Mouse (Mus musculus) testis, adult 2 months (tissue): Measurements from ENCODE around the gene R3hdml.

Experiments
- CTCF ChIP-seq: fragments of 200-500 bp; IDR thresholded peaks from 2 replicates; pipeline ENCODE4 v1.5.1; 2012; ENCODE audit warnings: low read depth, mild to moderate bottlenecking, inconsistent platforms, low read length, moderate library complexity; ENCODE audit not compliant: control insufficient read depth, insufficient read depth, insufficient replicate concordance
- POLR2A ChIP-seq: fragments of 200-500 bp; IDR thresholded peaks from 2 replicates; pipeline ENCODE4 v1.6.1; 2012; ENCODE audit warnings: low read depth, mild to moderate bottlenecking, inconsistent platforms, low read length, moderate library complexity; ENCODE audit not compliant: control insufficient read depth

DNA sequence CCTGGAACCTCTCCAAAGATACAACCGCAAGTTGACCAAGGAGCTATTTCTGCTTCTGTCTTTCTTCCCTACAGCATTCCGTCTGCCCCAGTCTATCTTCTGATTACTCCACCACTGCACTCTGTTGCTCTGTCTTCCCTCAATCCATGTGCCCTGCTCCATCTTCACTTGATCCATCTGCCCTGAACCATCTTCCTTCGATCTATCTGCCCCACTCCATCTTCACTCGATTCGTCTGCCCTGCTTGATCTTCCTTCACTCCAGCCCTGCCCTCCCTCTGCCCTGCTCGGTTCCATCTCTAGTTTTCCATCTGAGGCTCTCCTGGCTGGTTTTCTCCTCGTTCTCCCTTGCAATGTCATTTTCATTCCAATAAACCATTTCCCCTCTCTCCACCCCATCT lies 11.1 kb downstream of the R3hdml start:
- TF ChIP-seq POLR2A (no peak), CTCF (no peak)
